In the genomic region with DNA sequence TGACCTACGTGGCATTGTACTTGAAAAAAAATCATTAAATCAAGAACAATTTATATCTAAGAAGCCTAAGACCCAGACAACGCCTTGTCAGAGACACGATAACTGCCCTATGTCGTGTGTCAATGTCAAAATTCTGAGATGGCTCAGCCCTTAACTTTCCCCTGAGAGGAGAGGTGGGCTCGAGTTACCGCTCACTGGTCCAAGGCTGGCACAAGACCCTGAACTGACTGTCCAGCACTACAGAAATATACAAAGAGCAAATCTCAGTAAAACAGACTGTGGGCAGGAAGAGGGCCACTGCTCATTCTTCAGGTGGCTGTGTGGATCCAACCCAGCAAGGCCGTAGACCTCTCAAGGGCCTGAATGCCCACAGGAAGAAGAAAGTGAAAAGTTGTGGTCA, we compare ENCODE assay signal across 13 mouse cellular contexts. TPM values are rescaled to one million over a fixed set of nuclear protein-coding genes. Genes with fewer than 3 reads are reported as not detected.
"Had no signal": no experiment of that assay in that cellular context is flagged by ENCODE, and none has a peak within 500 bp of the region (broad histone marks: within the 10 kb centered on the region; RNA-seq: fewer than 3 reads in every experiment).

No protein-coding gene starts in this region.

- DNase-seq: heart, adult 11 months; heart, adult 2 months; heart, postnatal 14 days; heart, postnatal 36 days; kidney, adult 18-20 months; kidney, adult 8-10 months; kidney, postnatal 10 days; kidney, postnatal 25 days; kidney, postnatal 4 days; liver; liver, embryonic 13.5 days; liver, postnatal 0 days had no signal

RNA-seq across cellular contexts. Expression of a gene that starts 23.4 kb away (rescaled TPM):
- total RNA-seq: hematopoietic stem cell, adult 5-6 weeks had no signal
